Mouse (Mus musculus): Measurements from ENCODE around the gene Kat2a. TPM values are rescaled to one million over a fixed set of nuclear protein-coding genes. Genes with fewer than 3 reads are reported as not detected.

Gene Kat2a
- polyA plus RNA-seq, 1 experiment from 2014 or later: 61.1 TPM

- H3K27ac ChIP-seq (replicated peaks): no peak overlapping the region
- no peaks in the 10 kb centered on the region for H3K27me3 ChIP-seq
- H3K4me1 ChIP-seq: peaks cover 28% of the 10 kb centered on the region
- 89% methylated on average over 9 of the region's 9 CpGs for WGBS
- no peaks in the 10 kb centered on the region for H3K9me3 ChIP-seq (replicated peaks)
- H3K9ac ChIP-seq: no peak overlapping the region
- no peak overlapping the region for H3K4me3 ChIP-seq (replicated peaks)
- peaks cover 5% of the 10 kb centered on the region; the same call in 1 of the 2 replicates for H3K36me3 ChIP-seq
- no peak for ATAC-seq (ENCODE audit: insufficient number of reproducible peaks, low FRiP score, low TSS enrichment, low read depth)
- 0 out of 2 replicates have a peak overlapping the region, but pooled peaks have one; percentile 4 for H3K4me2 ChIP-seq (replicated peaks)
Measured at GRCm38 (mm10) chr11:100735134-100735865, 23.0 kb upstream of the Kat2a start.

GRCm38 (mm10) chr11:100730477-100731205, 18.4 kb upstream of the Kat2a start:
- Histone ChIP-seq H3K27me3 (no peaks in the 10 kb centered on the region), H3K4me1 (peaks cover 11% of the 10 kb centered on the region; the same call in 1 of the 2 replicates), H3K4me3 (replicated peaks) (no peak overlapping the region), H3K27ac (replicated peaks) (no peak overlapping the region), H3K9ac (no peak overlapping the region), H3K9me3 (replicated peaks) (no peaks in the 10 kb centered on the region), H3K4me2 (replicated peaks) (no peak overlapping the region), H3K36me3 (peaks cover 21% of the 10 kb centered on the region)
- ATAC-seq (ENCODE audit: insufficient number of reproducible peaks, low FRiP score, low TSS enrichment, low read depth): no peak
- WGBS: 88% methylated on average over 6 of the region's 6 CpGs

GRCm38 (mm10) chr11:100729976-100730375, 17.7 kb upstream of the Kat2a start:
- Histone ChIP-seq H3K36me3 (peaks cover 21% of the 10 kb centered on the region), H3K4me2 (replicated peaks) (no peak overlapping the region), H3K27ac (replicated peaks) (no peak overlapping the region), H3K9ac (no peak overlapping the region), H3K4me1 (peaks cover 12% of the 10 kb centered on the region), H3K9me3 (replicated peaks) (no peaks in the 10 kb centered on the region), H3K27me3 (no peaks in the 10 kb centered on the region), H3K4me3 (replicated peaks) (no peak overlapping the region)
- 80% methylated on average over 4 of the region's 4 CpGs for WGBS
- no peak for ATAC-seq (ENCODE audit: insufficient number of reproducible peaks, low FRiP score, low TSS enrichment, low read depth)

GRCm38 (mm10) chr11:100728601-100729000, 16.3 kb upstream of the Kat2a start:
- WGBS: 87% methylated on average over 6 of the region's 6 CpGs
- H3K4me1 ChIP-seq: peaks cover 18% of the 10 kb centered on the region
- no peak overlapping the region for H3K4me2 ChIP-seq (replicated peaks)
- H3K9ac ChIP-seq: no peak overlapping the region
- peaks cover 21% of the 10 kb centered on the region for H3K36me3 ChIP-seq
- no peak overlapping the region for H3K4me3 ChIP-seq (replicated peaks)
- no peak overlapping the region for H3K27ac ChIP-seq (replicated peaks)
- H3K27me3 ChIP-seq: no peaks in the 10 kb centered on the region
- no peak for ATAC-seq (ENCODE audit: insufficient number of reproducible peaks, low FRiP score, low TSS enrichment, low read depth)
- no peaks in the 10 kb centered on the region for H3K9me3 ChIP-seq (replicated peaks)

GRCm38 (mm10) chr11:100727201-100727600, 14.9 kb upstream of the Kat2a start:
- H3K27ac ChIP-seq (replicated peaks): no peak overlapping the region
- H3K9me3 ChIP-seq (replicated peaks): no peaks in the 10 kb centered on the region
- H3K9ac ChIP-seq: no peak overlapping the region
- no peak overlapping the region for H3K4me3 ChIP-seq (replicated peaks)
- no peak overlapping the region for H3K4me2 ChIP-seq (replicated peaks)
- 79% methylated on average over 3 of the region's 3 CpGs for WGBS
- H3K27me3 ChIP-seq: no peaks in the 10 kb centered on the region
- peaks cover 16% of the 10 kb centered on the region for H3K36me3 ChIP-seq
- H3K4me1 ChIP-seq: peaks cover 17% of the 10 kb centered on the region
- no peak for ATAC-seq (ENCODE audit: insufficient number of reproducible peaks, low FRiP score, low TSS enrichment, low read depth)

GRCm38 (mm10) chr11:100724919-100725512, 12.8 kb upstream of the Kat2a start:
- peaks cover 16% of the 10 kb centered on the region for H3K36me3 ChIP-seq
- WGBS: 26% methylated on average over 5 of the region's 5 CpGs
- H3K4me3 ChIP-seq (replicated peaks): no peak overlapping the region
- H3K9me3 ChIP-seq (replicated peaks): no peaks in the 10 kb centered on the region
- H3K27me3 ChIP-seq: no peaks in the 10 kb centered on the region
- no peak overlapping the region for H3K9ac ChIP-seq
- no peak for ATAC-seq (ENCODE audit: insufficient number of reproducible peaks, low FRiP score, low TSS enrichment, low read depth)
- H3K27ac ChIP-seq (replicated peaks): peak overlapping the region; percentile 1
- H3K4me1 ChIP-seq: peaks cover 33% of the 10 kb centered on the region
- no peak overlapping the region for H3K4me2 ChIP-seq (replicated peaks)

GRCm38 (mm10) chr11:100722493-100723028, 10.3 kb upstream of the Kat2a start:
- peaks cover 21% of the 10 kb centered on the region for H3K36me3 ChIP-seq
- H3K9me3 ChIP-seq (replicated peaks): no peaks in the 10 kb centered on the region
- peaks cover 43% of the 10 kb centered on the region for H3K4me1 ChIP-seq
- H3K9ac ChIP-seq: no peak overlapping the region
- H3K4me2 ChIP-seq (replicated peaks): no peak overlapping the region
- no peaks in the 10 kb centered on the region for H3K27me3 ChIP-seq
- H3K4me3 ChIP-seq (replicated peaks): no peak overlapping the region
- H3K27ac ChIP-seq (replicated peaks): peak overlapping the region; percentile 65; the same call in 1 of the 2 replicates
- no peak for ATAC-seq (ENCODE audit: insufficient number of reproducible peaks, low FRiP score, low TSS enrichment, low read depth)
- 50% methylated on average over 2 of the region's 2 CpGs for WGBS

GRCm38 (mm10) chr11:100721776-100722492, 9.7 kb upstream of the Kat2a start:
- Histone ChIP-seq H3K27ac (replicated peaks) (peak overlapping the region; percentile 65), H3K4me1 (peaks cover 43% of the 10 kb centered on the region), H3K9me3 (replicated peaks) (no peaks in the 10 kb centered on the region), H3K27me3 (no peaks in the 10 kb centered on the region), H3K9ac (no peak overlapping the region), H3K4me3 (replicated peaks) (no peak overlapping the region), H3K4me2 (replicated peaks) (no peak overlapping the region), H3K36me3 (peaks cover 28% of the 10 kb centered on the region)
- 55% methylated on average over 8 of the region's 8 CpGs for WGBS
- ATAC-seq (ENCODE audit: insufficient number of reproducible peaks, low FRiP score, low TSS enrichment, low read depth): no peak

GRCm38 (mm10) chr11:100721254-100721653, 9.0 kb upstream of the Kat2a start:
- H3K27me3 ChIP-seq: no peaks in the 10 kb centered on the region
- H3K9ac ChIP-seq: no peak overlapping the region

GRCm38 (mm10) chr11:100720345-100720744, 8.1 kb upstream of the Kat2a start:
- Histone ChIP-seq H3K4me1 (peaks cover 41% of the 10 kb centered on the region), H3K4me3 (replicated peaks) (no peak overlapping the region), H3K36me3 (peaks cover 44% of the 10 kb centered on the region), H3K4me2 (replicated peaks) (no peak overlapping the region), H3K27ac (replicated peaks) (peak overlapping the region; percentile 59), H3K9me3 (replicated peaks) (no peaks in the 10 kb centered on the region), H3K27me3 (no peaks in the 10 kb centered on the region), H3K9ac (no peak overlapping the region)
- ATAC-seq (ENCODE audit: insufficient number of reproducible peaks, low FRiP score, low TSS enrichment, low read depth): no peak
- WGBS: 71% methylated on average over 5 of the region's 5 CpGs

More at GRCm38 (mm10) chr11:100721254-100721653, 9.0 kb upstream of the Kat2a start:
- peaks cover 34% of the 10 kb centered on the region for H3K36me3 ChIP-seq
- H3K27ac ChIP-seq (replicated peaks): peak overlapping the region; percentile 65
- peaks cover 43% of the 10 kb centered on the region for H3K4me1 ChIP-seq
- no peak for ATAC-seq (ENCODE audit: insufficient number of reproducible peaks, low FRiP score, low TSS enrichment, low read depth)
- no peaks in the 10 kb centered on the region for H3K9me3 ChIP-seq (replicated peaks)
- no peak overlapping the region for H3K4me2 ChIP-seq (replicated peaks)
- 52% methylated on average over 4 of the region's 4 CpGs for WGBS
- no peak overlapping the region for H3K4me3 ChIP-seq (replicated peaks)
